Mouse (Mus musculus): ENCODE results near the gene Zfp787. TPM values are rescaled to one million over a fixed set of nuclear protein-coding genes. Genes with fewer than 3 reads are reported as not detected.

Zfp787 gene
- total and polyA plus RNA-seq, 2 experiments from 2014 or later: 41.0 to 73.6 TPM

DNA sequence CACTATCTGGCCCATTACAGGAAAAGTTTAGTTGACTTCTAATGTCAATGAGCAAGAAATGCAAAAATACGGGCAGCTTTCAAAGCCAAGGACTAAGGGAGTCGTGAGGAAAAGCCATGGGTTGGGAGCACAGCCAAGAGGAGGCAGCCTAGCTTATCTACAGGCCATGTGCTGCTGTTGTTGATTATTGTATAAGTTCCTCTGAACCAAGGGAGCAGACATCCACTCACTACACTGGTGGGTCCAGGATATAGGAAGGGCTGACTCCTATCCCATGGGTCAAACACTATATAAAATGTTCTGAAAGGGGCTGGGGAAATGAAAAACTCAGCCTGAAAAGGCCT lies 8.8 kb downstream of the Zfp787 start:
- WGBS: 38% methylated on average over 2 of the region's 2 CpGs
- Histone ChIP-seq H3K4me2 (ENCODE audit: low read depth) (no peak overlapping the region), H3K27ac (ENCODE audit: low read depth, low read length) (no peak overlapping the region), H3K9me3 (ENCODE audit: low read length) (no peaks in the 10 kb centered on the region), H3K4me1 (ENCODE audit: insufficient read depth) (no peaks in the 10 kb centered on the region), H3K4me3 (ENCODE audit: low read depth, low read length) (no peak overlapping the region), H3K27me3 (ENCODE audit: insufficient read depth, low read length) (no peaks in the 10 kb centered on the region), H3K9ac (no peak overlapping the region), H3K36me3 (ENCODE audit: insufficient read depth) (peaks cover 2% of the 10 kb centered on the region; the same call in 1 of the 2 replicates)
- no peak for ATAC-seq
- no peak for TF ChIP-seq CTCF (IDR thresholded peaks at IDR 0.05; ENCODE audit: low read depth)
- no peak for DNase-seq

DNA sequence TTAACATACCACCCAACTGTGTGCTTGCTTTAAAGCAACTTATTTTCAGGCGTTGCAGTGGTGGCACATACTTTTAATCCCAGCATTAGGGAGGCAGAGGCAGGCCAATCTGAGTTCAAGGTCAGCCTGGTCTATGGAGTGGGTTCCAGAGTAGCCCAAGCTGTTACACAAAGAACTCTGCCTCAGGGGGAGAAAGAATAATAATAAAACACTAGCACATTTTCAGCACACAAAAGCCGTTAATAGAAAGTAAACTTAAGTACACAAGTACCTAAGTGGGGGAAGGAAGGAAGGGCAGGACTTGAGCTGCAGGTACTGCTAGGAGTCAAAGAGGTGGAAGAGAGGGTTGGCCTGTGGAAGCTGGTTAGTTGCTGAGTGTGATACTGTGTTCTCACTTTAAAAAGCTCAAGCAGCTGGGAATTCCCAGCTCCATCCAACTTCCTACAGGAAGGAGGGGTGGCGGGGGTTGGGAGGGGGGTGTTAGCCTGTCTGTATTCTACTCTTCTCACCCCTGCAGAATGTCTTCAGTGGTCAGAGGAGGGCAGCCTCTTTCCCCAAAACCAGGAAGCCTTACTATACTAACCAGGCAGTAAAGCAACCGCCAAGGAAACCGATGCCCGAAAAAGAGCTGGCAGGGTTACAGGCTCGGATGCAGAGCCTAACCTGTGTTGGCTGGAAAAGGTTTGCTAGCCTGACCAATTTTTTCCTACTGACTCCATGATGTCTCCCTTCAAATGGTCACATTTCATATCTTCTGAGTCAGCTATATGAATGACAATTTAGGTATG lies 9.4 kb downstream of the Zfp787 start:
- DNase-seq (no peak), ATAC-seq (no peak)
- Histone ChIP-seq H3K9me3 (ENCODE audit: low read length) (no peaks in the 10 kb centered on the region), H3K27ac (ENCODE audit: low read depth, low read length) (no peak overlapping the region), H3K27me3 (ENCODE audit: insufficient read depth, low read length) (no peaks in the 10 kb centered on the region), H3K4me2 (ENCODE audit: low read depth) (no peak overlapping the region), H3K9ac (no peak overlapping the region), H3K36me3 (ENCODE audit: insufficient read depth) (peaks cover 8% of the 10 kb centered on the region; the same call in 1 of the 2 replicates), H3K4me3 (ENCODE audit: low read depth, low read length) (no peak overlapping the region), H3K4me1 (ENCODE audit: insufficient read depth) (no peaks in the 10 kb centered on the region)
- WGBS: 73% methylated on average over 7 of the region's 7 CpGs
- no peak for TF ChIP-seq CTCF (IDR thresholded peaks at IDR 0.05; ENCODE audit: low read depth)

DNA sequence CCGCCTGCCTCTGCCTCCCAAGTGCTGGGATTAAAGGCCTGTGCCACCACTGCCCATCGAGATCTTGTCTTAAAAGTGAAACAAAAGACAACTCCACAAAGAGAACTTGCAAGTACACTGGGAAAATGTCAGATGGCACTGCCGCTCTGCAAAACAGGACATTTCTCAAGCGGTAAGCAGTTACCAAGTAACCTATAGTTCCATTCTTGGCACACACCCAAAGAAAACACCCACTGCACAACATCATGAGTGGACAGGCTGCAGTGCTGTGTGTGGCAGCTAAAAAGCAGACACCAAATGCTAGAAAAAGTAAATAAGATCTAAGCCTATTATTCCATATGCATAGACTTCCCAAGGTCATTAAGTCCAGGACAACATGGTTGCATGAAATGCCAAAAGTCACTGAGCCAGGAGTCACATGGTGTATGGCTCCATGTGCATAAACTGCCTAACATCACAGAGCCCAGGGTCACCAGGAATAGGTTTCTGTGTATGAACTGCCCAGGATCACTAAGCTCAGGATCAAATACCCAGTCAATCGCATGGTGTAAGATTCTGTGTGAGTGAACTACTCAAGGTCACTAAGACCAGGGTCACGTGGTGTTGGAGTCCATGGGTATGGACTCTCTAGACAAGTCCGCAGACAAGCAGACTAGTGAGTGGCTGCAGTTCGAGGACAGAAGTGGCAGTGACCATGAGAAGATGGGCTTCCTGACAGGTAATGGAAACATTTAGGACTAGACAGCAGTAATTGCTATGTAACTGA lies 10.2 kb downstream of the Zfp787 start:
- TF ChIP-seq CTCF (IDR thresholded peaks at IDR 0.05; ENCODE audit: low read depth): no peak
- H3K4me2 ChIP-seq (ENCODE audit: low read depth): no peak overlapping the region
- no peak for ATAC-seq
- H3K36me3 ChIP-seq (ENCODE audit: insufficient read depth): peaks cover 12% of the 10 kb centered on the region; the same call in 1 of the 2 replicates
- WGBS: 77% methylated on average over 8 of the region's 8 CpGs
- no peaks in the 10 kb centered on the region for H3K9me3 ChIP-seq (ENCODE audit: low read length)
- H3K27me3 ChIP-seq (ENCODE audit: insufficient read depth, low read length): no peaks in the 10 kb centered on the region
- no peak overlapping the region for H3K9ac ChIP-seq
- DNase-seq: no peak
- H3K4me3 ChIP-seq (ENCODE audit: low read depth, low read length): no peak overlapping the region
- no peak overlapping the region for H3K27ac ChIP-seq (ENCODE audit: low read depth, low read length)
- no peaks in the 10 kb centered on the region for H3K4me1 ChIP-seq (ENCODE audit: insufficient read depth)

DNA sequence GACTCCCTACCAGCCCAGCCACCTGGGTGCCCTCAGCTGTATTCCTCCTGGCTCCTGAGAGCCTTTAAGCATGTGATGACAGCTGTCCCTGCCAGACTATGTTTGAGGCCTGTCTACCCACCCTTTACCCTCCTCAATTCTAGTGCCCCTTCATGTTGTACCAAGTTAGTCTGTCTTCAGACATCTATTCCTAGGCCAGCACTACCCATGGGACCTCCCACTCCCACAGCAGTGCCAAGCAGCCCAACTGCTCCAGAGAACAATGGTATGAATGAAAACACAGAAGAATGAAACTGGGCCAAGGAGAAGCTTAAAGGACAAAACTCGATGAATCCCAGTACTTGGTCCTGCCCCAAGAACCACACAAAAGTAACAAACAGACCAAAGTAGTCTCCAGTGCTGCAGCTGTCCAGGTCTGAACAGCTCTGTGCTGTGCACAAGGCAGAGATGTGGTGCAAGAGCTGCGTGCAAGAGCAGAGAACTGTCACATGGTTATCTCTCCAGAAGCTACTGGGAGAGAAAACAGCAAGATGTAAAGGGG lies 11.7 kb downstream of the Zfp787 start:
- Histone ChIP-seq H3K4me1 (ENCODE audit: insufficient read depth) (no peaks in the 10 kb centered on the region), H3K27me3 (ENCODE audit: insufficient read depth, low read length) (no peaks in the 10 kb centered on the region), H3K4me3 (ENCODE audit: low read depth, low read length) (no peak overlapping the region), H3K27ac (ENCODE audit: low read depth, low read length) (0 out of 2 replicates have a peak overlapping the region, but pooled peaks have one; percentile 50), H3K4me2 (ENCODE audit: low read depth) (no peak overlapping the region), H3K36me3 (ENCODE audit: insufficient read depth) (peaks cover 19% of the 10 kb centered on the region; the same call in 1 of the 2 replicates), H3K9me3 (ENCODE audit: low read length) (no peaks in the 10 kb centered on the region), H3K9ac (no peak overlapping the region)
- ATAC-seq (peak; percentile 78), DNase-seq (peak; percentile 43)
- 39% methylated on average over 2 of the region's 2 CpGs for WGBS
- TF ChIP-seq CTCF (IDR thresholded peaks at IDR 0.05; ENCODE audit: low read depth): no peak

DNA sequence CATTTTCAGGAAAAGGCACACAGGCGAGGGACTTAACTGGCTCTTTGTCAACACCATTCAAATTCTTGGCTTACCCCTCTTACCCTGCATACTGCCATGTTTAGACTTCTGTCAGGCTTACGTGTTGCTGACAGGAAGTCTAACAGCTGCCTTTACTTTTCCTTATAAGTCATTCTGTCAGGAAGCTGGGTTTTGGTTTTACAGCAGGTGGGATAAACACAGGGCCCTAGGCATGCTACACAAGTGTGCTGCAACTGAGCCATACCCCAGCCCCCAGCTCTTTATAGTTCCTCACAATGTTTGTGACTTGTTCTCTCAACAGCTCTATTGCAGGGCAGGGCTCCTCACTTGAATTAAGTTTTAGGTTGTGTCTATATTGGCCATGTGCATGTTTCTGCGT lies 16.5 kb downstream of the Zfp787 start:
- H3K36me3 ChIP-seq (ENCODE audit: insufficient read depth): peaks cover 19% of the 10 kb centered on the region; the same call in 1 of the 2 replicates
- 74% methylated on average over 3 of the region's 3 CpGs for WGBS

DNA sequence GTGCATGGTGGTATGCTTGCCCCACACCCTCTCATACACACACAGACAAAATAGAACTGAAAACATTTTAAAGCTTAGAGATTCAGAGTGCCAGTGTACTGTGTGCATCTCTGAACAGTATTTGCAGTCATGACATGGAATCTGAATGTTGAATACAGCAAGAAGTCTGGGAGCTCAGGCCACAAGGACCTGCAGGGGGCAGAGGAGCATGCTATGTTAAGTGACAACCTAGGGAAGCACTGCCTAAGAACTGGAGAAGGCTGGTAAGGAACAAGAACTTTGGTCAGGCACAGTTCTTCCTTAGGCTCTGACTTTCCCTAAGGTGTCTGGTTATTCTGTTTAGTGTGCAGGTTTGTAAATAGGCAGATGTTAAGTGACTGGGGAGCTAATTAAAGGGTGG lies 19.3 kb downstream of the Zfp787 start:
- no peak for ATAC-seq

More for the DNA sequence above, 16.5 kb downstream of the Zfp787 start:
- Histone ChIP-seq H3K27me3 (ENCODE audit: insufficient read depth, low read length) (no peaks in the 10 kb centered on the region), H3K4me3 (ENCODE audit: low read depth, low read length) (no peak overlapping the region), H3K9ac (no peak overlapping the region), H3K4me1 (ENCODE audit: insufficient read depth) (no peaks in the 10 kb centered on the region), H3K4me2 (ENCODE audit: low read depth) (no peak overlapping the region), H3K27ac (ENCODE audit: low read depth, low read length) (no peak overlapping the region), H3K9me3 (ENCODE audit: low read length) (no peaks in the 10 kb centered on the region)
- TF ChIP-seq CTCF (IDR thresholded peaks at IDR 0.05; ENCODE audit: low read depth): no peak
- ATAC-seq (no peak), DNase-seq (no peak)

More for the DNA sequence above, 19.3 kb downstream of the Zfp787 start:
- H3K4me3 ChIP-seq (ENCODE audit: low read depth, low read length): no peak overlapping the region
- peaks cover 34% of the 10 kb centered on the region for H3K36me3 ChIP-seq (ENCODE audit: insufficient read depth)
- no peak overlapping the region for H3K9ac ChIP-seq
- no peak for DNase-seq
- H3K27ac ChIP-seq (ENCODE audit: low read depth, low read length): no peak overlapping the region
- no peak overlapping the region for H3K4me2 ChIP-seq (ENCODE audit: low read depth)
- H3K27me3 ChIP-seq (ENCODE audit: insufficient read depth, low read length): no peaks in the 10 kb centered on the region
- peak; percentile 29; the same call in 1 of the 2 replicates for TF ChIP-seq CTCF (IDR thresholded peaks at IDR 0.05; ENCODE audit: low read depth)
- H3K4me1 ChIP-seq (ENCODE audit: insufficient read depth): no peaks in the 10 kb centered on the region
- H3K9me3 ChIP-seq (ENCODE audit: low read length): peaks cover 5% of the 10 kb centered on the region; the same call in 1 of the 2 replicates

Measured in forebrain, postnatal 0 days (tissue).